Mouse (Mus musculus) C2C12 (cell line): ENCODE data around the gene Zfp746. TPM values are rescaled to one million over a fixed set of nuclear protein-coding genes. Genes with fewer than 3 reads are reported as not detected.

Source experiments
- H3K27me3 ChIP-seq: one replicate; pipeline ENCODE4 v1.6.1; 2011; ENCODE audit not compliant: control insufficient read depth, insufficient read depth, insufficient read length
- H3K36me3 ChIP-seq: one replicate; pipeline ENCODE4 v1.6.1; 2011; ENCODE audit not compliant: control insufficient read depth, insufficient read depth
- H3K4me3 ChIP-seq: one replicate; pipeline ENCODE4 v1.5.1; 2011; ENCODE audit warnings: mild to moderate bottlenecking, control low read depth; ENCODE audit not compliant: poor library complexity, insufficient read depth, severe bottlenecking
- H3K79me2 ChIP-seq: one replicate; pipeline ENCODE4 v1.6.1; 2011; ENCODE audit not compliant: control insufficient read depth, insufficient read depth
- H3K79me3 ChIP-seq: one replicate; pipeline ENCODE4 v1.6.1; 2011; ENCODE audit warnings: low read depth, control low read depth
- H3ac ChIP-seq: one replicate; pipeline ENCODE3; 2011; ENCODE audit warnings: low read depth; ENCODE audit not compliant: control insufficient read depth, insufficient read length
- CEBPB ChIP-seq: IDR thresholded peaks from one replicate; pipeline ENCODE4 v1.6.1; 2011; ENCODE audit warnings: low read depth, mild to moderate bottlenecking, control low read depth, moderate library complexity
- CTCF ChIP-seq: IDR thresholded peaks from one replicate; pipeline ENCODE4 v1.5.1; 2011; ENCODE audit not compliant: control insufficient read depth, insufficient read depth, insufficient read length
- FOSL1 ChIP-seq: IDR thresholded peaks from one replicate; pipeline ENCODE4 v1.8.0; 2011; ENCODE audit warnings: mild to moderate bottlenecking, low read length; ENCODE audit not compliant: poor library complexity, insufficient read depth, severe bottlenecking
- MAX ChIP-seq: IDR thresholded peaks from one replicate; pipeline ENCODE4 v1.6.1; 2011; ENCODE audit warnings: mild to moderate bottlenecking, control low read depth
- MYOD1 ChIP-seq: IDR thresholded peaks from one replicate; pipeline ENCODE4 v1.6.1; 2011; ENCODE audit warnings: low read depth; ENCODE audit not compliant: control insufficient read depth, insufficient read length
- MYOG ChIP-seq: IDR thresholded peaks from one replicate; pipeline ENCODE4 v1.6.1; 2011; ENCODE audit not compliant: control insufficient read depth, insufficient read length; ENCODE audit errors: extremely low read depth
- USF1 ChIP-seq: IDR thresholded peaks from one replicate; pipeline ENCODE4 v1.6.1; 2011; ENCODE audit warnings: low read depth, mild to moderate bottlenecking, control low read depth, moderate library complexity
- microRNA-seq: library from miRNA; unstranded; fragments of <30 nt; microRNA quantifications from one replicate; pipeline ENCODE4, GENCODE M21; 2019; ENCODE audit warnings: borderline microRNAs expressed
- polyA plus RNA-seq: library from polyadenylated mRNA; unstranded; fragments of >200 nt; fragmentation: generic; extraction: Trizol; gene quantifications from one replicate; pipeline ENCODE4 v1.2.1, GENCODE M21; 2012; ENCODE audit warnings: missing spikeins

Gene Zfp746
- polyA plus RNA-seq, 1 experiment = 13.5 TPM

- TF ChIP-seq USF1 (no peak), MAX (no peak), FOSL1 (no peak), MYOD1 (no peak), CTCF (no peak), MYOG (no peak), CEBPB (no peak)
- H3ac ChIP-seq = no peak overlapping the region
Observed at GRCm38 (mm10) chr6:48016841-48017240, 69.6 kb downstream of the Zfp746 start.

GRCm38 (mm10) chr6:48016090-48016521 is 70.3 kb downstream of the Zfp746 start:
- Histone ChIP-seq H3K79me2 (no peaks in the 10 kb centered on the region), H3K79me3 (no peaks in the 10 kb centered on the region), H3K27me3 (no peaks in the 10 kb centered on the region), H3K36me3 (no peaks in the 10 kb centered on the region), H3K4me3 (no peak overlapping the region), H3ac (no peak overlapping the region)
- TF ChIP-seq USF1 (no peak), CTCF (peak; percentile 52)

More at GRCm38 (mm10) chr6:48016841-48017240, 69.6 kb downstream of the Zfp746 start:
- H3K27me3 ChIP-seq = no peaks in the 10 kb centered on the region
- H3K79me3 ChIP-seq = no peaks in the 10 kb centered on the region
- H3K36me3 ChIP-seq = no peaks in the 10 kb centered on the region
- no peaks in the 10 kb centered on the region for H3K79me2 ChIP-seq
- no peak overlapping the region for H3K4me3 ChIP-seq

Small RNA genes within 50 kb of the gene (microRNA-seq; reads per million reads assigned to microRNA genes)
- 0.20 reads per million for gene Gm24563

Other genes with a start within 250 kb of the Zfp746 start
- gene Zfp282, start 209.4 kb downstream of the Zfp746 start, polyA plus RNA-seq = 7.8 TPM
- gene Zfp212, start 166.1 kb downstream of the Zfp746 start, polyA plus RNA-seq = 10.0 TPM
- gene Zfp956, start 133.2 kb downstream of the Zfp746 start, polyA plus RNA-seq = 1.9 TPM
- gene Zfp777, start 37.7 kb downstream of the Zfp746 start, polyA plus RNA-seq = 18.4 TPM